Mouse (Mus musculus): ENCODE data around the gene Taar8a. TPM values are rescaled to one million over a fixed set of nuclear protein-coding genes. Genes with fewer than 3 reads are reported as not detected.
"Not testable (repeated sequence)": the region's sequence is repeated elsewhere in the genome, so short reads cannot be mapped to it uniquely, and the experiment has no call there.

The Taar8a gene
- total RNA-seq (2014; fragmentation: Nextera tagmentation): not detected in 2 replicates
- total RNA-seq (2017): not detected in 2 replicates
- polyA plus RNA-seq (2012): not detected in 2 replicates

DNA sequence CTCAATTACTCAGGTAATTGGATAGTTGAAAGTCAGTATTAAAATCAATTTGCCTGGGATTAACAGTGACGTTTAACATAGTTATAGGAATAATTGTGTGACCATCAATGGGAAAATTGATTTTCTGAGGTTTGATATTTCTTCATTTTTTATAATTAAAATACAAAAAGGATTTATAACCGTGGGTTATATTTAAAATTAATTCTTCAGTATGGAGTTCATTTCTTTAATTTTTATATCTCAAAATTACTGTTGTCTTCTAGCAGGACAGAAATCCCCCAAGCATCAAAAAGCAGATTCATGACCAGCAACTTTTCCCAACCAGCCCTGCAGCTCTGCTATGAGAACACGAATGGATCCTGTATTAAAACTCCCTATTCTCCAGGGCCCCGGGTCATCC lies at the start of gene Taar8a:
Taar8a (plus strand) TSS at position 301 of the 400 bp plus-strand sequence.
- not testable (repeated sequence) for H3K4me1 ChIP-seq (ENCODE audit: insufficient read depth, low read depth, low read length); ATAC-seq (ENCODE audit: extremely low read depth, insufficient number of reproducible peaks, low FRiP score, poor library complexity, severe bottlenecking); H3K27me3 ChIP-seq (ENCODE audit: insufficient read depth, low read length); H3K36me3 ChIP-seq (replicated peaks); H3K4me3 ChIP-seq (ENCODE audit: low read depth, low read length); DNase-seq (ENCODE audit: low spot score); H3K9me3 ChIP-seq (replicated peaks)

DNA sequence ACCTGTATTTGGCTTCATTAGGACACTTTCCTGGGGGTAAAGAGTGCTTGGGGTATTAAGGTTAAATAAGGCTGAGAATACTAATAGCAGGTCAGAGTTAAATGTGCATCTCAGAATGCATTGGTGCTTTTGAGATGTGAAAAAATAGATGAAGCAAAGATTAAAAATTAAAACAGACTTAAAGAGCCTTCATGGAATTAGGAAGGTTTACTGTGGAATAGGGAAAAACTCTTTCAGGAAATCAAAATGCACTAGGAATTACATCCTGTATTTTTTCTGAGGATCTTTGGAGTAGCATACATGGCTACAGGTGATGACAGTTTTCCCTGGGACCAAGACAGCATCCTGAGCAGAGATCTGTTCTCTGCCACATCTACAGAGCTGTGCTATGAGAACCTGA lies 49.4 kb upstream of the Taar8a start, which contains the start of gene Taar7d:
Taar7d (plus strand) TSS at position 301 of the 400 bp plus-strand sequence.
- no peak for DNase-seq (ENCODE audit: low spot score)
- ATAC-seq (ENCODE audit: extremely low read depth, insufficient number of reproducible peaks, low FRiP score, poor library complexity, severe bottlenecking): no peak
- no peaks in the 10 kb centered on the region for H3K4me1 ChIP-seq (ENCODE audit: insufficient read depth, low read depth, low read length)
- TF ChIP-seq CTCF (IDR thresholded peaks at IDR 0.05; ENCODE audit: low read depth, low read length): no peak
- TF ChIP-seq POLR2AphosphoS5 (IDR thresholded peaks at IDR 0.05; ENCODE audit: insufficient replicate concordance, low read depth, low read length): no peak
- TF ChIP-seq GATA1 (IDR thresholded peaks at IDR 0.05; ENCODE audit: borderline replicate concordance, low read length): no peak
- no peak for TF ChIP-seq GATA2 (IDR thresholded peaks at IDR 0.05; ENCODE audit: borderline replicate concordance, low read depth, low read length)
- no peak for TF ChIP-seq TAL1 (conservative IDR thresholded peaks at IDR 0.05; ENCODE audit: low read depth, low read length)
- H3K27me3 ChIP-seq (ENCODE audit: insufficient read depth, low read length): no peaks in the 10 kb centered on the region
- no peak within 1 kb of the TSS for H3K4me3 ChIP-seq (ENCODE audit: low read depth, low read length)
- H3K36me3 ChIP-seq (replicated peaks): no peaks in the 10 kb centered on the region
- no peaks in the 10 kb centered on the region for H3K9me3 ChIP-seq (replicated peaks)

DNA sequence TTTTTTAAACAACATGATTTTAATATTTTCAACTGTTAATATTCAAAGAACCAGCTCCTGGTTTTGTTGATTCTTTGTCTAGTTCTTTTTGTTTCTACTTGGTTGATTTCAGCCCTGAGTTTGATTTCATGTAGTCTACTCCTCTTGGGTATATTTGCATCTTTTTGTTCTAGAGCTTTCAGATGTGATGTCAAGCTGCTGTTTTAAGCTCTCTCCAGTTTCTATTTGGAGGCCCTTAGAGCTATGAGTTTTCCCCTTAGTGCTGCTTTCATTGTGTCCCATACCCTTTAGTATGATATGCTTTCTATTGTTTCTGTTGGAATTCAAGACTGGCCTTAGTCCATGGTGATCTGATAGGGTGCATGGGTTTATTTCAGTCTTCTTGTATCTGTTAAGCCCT lies 45.0 kb upstream of the Taar8a start:
- H3K4me1 ChIP-seq (ENCODE audit: insufficient read depth, low read depth, low read length): no peaks in the 10 kb centered on the region
- DNase-seq (ENCODE audit: low spot score): no peak
- H3K27me3 ChIP-seq (ENCODE audit: insufficient read depth, low read length): no peaks in the 10 kb centered on the region
- no peaks in the 10 kb centered on the region for H3K36me3 ChIP-seq (replicated peaks)
- H3K4me3 ChIP-seq (ENCODE audit: low read depth, low read length): no peak overlapping the region
- no peaks in the 10 kb centered on the region for H3K9me3 ChIP-seq (replicated peaks)
- TF ChIP-seq CTCF (IDR thresholded peaks at IDR 0.05; ENCODE audit: low read depth, low read length): no peak
- no peak for ATAC-seq (ENCODE audit: extremely low read depth, insufficient number of reproducible peaks, low FRiP score, poor library complexity, severe bottlenecking)

DNA sequence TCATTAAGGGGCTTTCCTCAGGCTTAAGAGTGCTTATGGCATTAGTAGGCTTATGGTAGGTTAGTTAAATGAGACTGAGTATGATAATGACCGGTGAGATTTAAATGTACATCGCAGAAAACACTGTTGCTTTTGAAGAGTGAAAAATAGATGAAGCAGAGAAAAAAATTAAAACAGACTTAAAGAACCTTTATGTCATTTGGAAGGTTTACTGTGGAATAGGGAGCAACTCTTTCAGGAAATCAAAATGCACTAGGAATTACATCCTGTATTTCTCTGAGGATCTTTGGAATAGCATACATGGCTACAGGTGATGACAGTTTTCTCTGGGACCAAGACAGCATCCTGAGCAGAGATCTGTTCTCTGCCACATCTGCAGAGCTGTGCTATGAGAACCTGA lies 39.0 kb upstream of the Taar8a start, which contains the start of gene Taar7e:
Taar7e (plus strand) TSS at position 301 of the 400 bp plus-strand sequence.
- no peak for ATAC-seq (ENCODE audit: extremely low read depth, insufficient number of reproducible peaks, low FRiP score, poor library complexity, severe bottlenecking)
- Histone ChIP-seq H3K4me3 (ENCODE audit: low read depth, low read length) (no peak within 1 kb of the TSS), H3K9me3 (replicated peaks) (no peaks in the 10 kb centered on the region), H3K36me3 (replicated peaks) (no peaks in the 10 kb centered on the region), H3K27me3 (ENCODE audit: insufficient read depth, low read length) (no peaks in the 10 kb centered on the region), H3K4me1 (ENCODE audit: insufficient read depth, low read depth, low read length) (no peaks in the 10 kb centered on the region)
- DNase-seq (ENCODE audit: low spot score): no peak
- TF ChIP-seq GATA2 (IDR thresholded peaks at IDR 0.05; ENCODE audit: borderline replicate concordance, low read depth, low read length): no peak
- TF ChIP-seq POLR2AphosphoS5 (IDR thresholded peaks at IDR 0.05; ENCODE audit: insufficient replicate concordance, low read depth, low read length): no peak

DNA sequence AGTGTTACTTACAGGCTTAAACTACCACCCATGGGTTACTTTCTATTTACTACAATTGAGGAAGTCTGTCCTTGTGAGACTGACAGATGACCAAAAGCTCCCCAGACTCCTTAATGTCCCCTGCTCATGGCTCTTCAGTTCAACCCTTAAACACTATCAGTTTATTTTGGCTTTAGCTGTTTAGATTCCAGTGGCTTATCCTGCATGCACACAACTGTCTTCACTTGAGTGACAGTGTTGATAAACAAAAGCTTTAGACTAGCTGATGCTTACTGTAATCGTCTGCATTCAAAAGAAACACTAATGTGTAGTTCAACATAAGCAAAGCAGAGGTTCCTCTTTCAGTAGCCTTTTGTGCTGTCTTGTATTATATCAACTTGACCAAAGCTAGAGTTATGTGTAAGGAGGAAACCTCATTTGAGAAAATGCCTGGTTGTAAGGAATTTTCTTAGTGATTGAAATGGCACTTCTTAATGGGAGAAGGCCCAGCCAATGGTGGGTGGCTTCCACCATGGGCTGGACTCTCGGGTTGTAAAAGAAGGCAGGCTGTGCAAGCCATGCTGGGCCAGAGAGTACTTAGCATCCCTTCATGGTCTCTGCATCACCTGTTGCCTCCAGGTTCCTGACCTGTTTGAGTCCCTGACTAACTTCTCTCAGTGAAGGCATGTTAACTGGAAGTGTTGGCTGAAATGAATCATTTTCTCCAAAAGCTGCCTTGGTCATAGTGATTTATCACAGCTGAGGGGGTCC lies 36.0 kb upstream of the Taar8a start:
- H3K27me3 ChIP-seq (ENCODE audit: insufficient read depth, low read length): no peaks in the 10 kb centered on the region
- no peaks in the 10 kb centered on the region for H3K9me3 ChIP-seq (replicated peaks)
- TF ChIP-seq TAL1 (conservative IDR thresholded peaks at IDR 0.05; ENCODE audit: low read depth, low read length) (no peak), GATA1 (IDR thresholded peaks at IDR 0.05; ENCODE audit: borderline replicate concordance, low read length) (no peak), CTCF (IDR thresholded peaks at IDR 0.05; ENCODE audit: low read depth, low read length) (no peak), GATA2 (IDR thresholded peaks at IDR 0.05; ENCODE audit: borderline replicate concordance, low read depth, low read length) (no peak), POLR2AphosphoS5 (IDR thresholded peaks at IDR 0.05; ENCODE audit: insufficient replicate concordance, low read depth, low read length) (no peak)
- no peaks in the 10 kb centered on the region for H3K4me1 ChIP-seq (ENCODE audit: insufficient read depth, low read depth, low read length)
- ATAC-seq (ENCODE audit: extremely low read depth, insufficient number of reproducible peaks, low FRiP score, poor library complexity, severe bottlenecking) (no peak), DNase-seq (ENCODE audit: low spot score) (no peak)
- no peak overlapping the region for H3K4me3 ChIP-seq (ENCODE audit: low read depth, low read length)
- H3K36me3 ChIP-seq (replicated peaks): no peaks in the 10 kb centered on the region

DNA sequence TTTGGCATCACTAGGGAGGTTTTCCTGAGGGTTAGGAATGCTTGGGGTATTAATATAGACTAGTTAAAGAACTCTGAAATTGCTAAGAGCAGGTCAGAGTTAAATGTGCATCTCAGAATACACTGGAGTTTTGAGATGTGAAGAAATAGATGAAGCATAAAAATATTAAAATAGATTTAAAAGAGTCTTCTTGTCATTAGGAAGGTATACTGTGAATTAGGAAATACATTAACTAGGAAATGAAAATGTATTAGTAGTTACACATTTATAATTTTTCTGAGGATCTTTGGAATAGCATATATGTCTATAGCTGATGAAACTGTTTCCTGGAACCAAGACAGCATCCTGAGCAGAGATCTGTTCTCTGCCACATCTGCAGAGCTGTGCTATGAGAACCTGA lies 27.1 kb upstream of the Taar8a start, which contains the start of gene Taar7f:
Taar7f (plus strand) TSS at position 301 of the 400 bp plus-strand sequence.
- Histone ChIP-seq H3K4me3 (ENCODE audit: low read depth, low read length) (no peak within 1 kb of the TSS), H3K9me3 (replicated peaks) (no peaks in the 10 kb centered on the region)

DNA sequence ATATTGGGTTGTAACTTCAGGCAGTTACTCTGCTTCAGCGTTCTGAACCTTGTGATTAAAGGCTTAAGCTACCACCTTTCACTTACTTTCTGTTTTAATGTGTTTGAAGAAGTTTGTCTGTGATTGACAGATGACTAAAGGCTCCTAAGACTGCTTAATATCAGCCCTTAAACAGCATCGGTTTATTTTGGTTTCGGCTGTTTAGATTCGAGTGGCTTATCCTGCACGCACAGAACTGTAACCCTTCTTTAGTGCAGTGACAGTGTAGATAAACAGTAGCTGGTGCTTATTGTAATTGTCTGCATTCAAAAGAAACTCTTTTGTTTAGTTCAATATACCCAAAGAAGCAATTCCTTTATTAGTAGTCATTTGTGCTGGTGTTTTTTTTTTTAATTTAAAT lies 24.3 kb upstream of the Taar8a start:
- no peak overlapping the region for H3K4me3 ChIP-seq (ENCODE audit: low read depth, low read length)
- ATAC-seq (ENCODE audit: extremely low read depth, insufficient number of reproducible peaks, low FRiP score, poor library complexity, severe bottlenecking) (no peak), DNase-seq (ENCODE audit: low spot score) (no peak)
- H3K27me3 ChIP-seq (ENCODE audit: insufficient read depth, low read length): no peaks in the 10 kb centered on the region
- H3K9me3 ChIP-seq (replicated peaks): no peaks in the 10 kb centered on the region
- H3K4me1 ChIP-seq (ENCODE audit: insufficient read depth, low read depth, low read length): no peaks in the 10 kb centered on the region
- no peaks in the 10 kb centered on the region for H3K36me3 ChIP-seq (replicated peaks)
- no peak for TF ChIP-seq GATA1 (IDR thresholded peaks at IDR 0.05; ENCODE audit: borderline replicate concordance, low read length)
- TF ChIP-seq TAL1 (conservative IDR thresholded peaks at IDR 0.05; ENCODE audit: low read depth, low read length): no peak
- no peak for TF ChIP-seq GATA2 (IDR thresholded peaks at IDR 0.05; ENCODE audit: borderline replicate concordance, low read depth, low read length)
- TF ChIP-seq CTCF (IDR thresholded peaks at IDR 0.05; ENCODE audit: low read depth, low read length): no peak
- TF ChIP-seq POLR2AphosphoS5 (IDR thresholded peaks at IDR 0.05; ENCODE audit: insufficient replicate concordance, low read depth, low read length): no peak

More for the DNA sequence above, 27.1 kb upstream of the Taar8a start, which contains the start of gene Taar7f:
- ATAC-seq (ENCODE audit: extremely low read depth, insufficient number of reproducible peaks, low FRiP score, poor library complexity, severe bottlenecking) (no peak), DNase-seq (ENCODE audit: low spot score) (no peak)
- Histone ChIP-seq H3K27me3 (ENCODE audit: insufficient read depth, low read length) (0 out of 2 replicates have a peak, but pooled peaks cover 5% of the 10 kb centered on the region), H3K4me1 (ENCODE audit: insufficient read depth, low read depth, low read length) (no peaks in the 10 kb centered on the region), H3K36me3 (replicated peaks) (no peaks in the 10 kb centered on the region)
- no peak for TF ChIP-seq CTCF (IDR thresholded peaks at IDR 0.05; ENCODE audit: low read depth, low read length)
- no peak for TF ChIP-seq POLR2AphosphoS5 (IDR thresholded peaks at IDR 0.05; ENCODE audit: insufficient replicate concordance, low read depth, low read length)

Measured in G1E (cell line).